Mouse (Mus musculus) lung, adult 18-20 months (tissue): ENCODE data around the gene Slc4a5.
"Not testable (repeated sequence)": the region's sequence is repeated elsewhere in the genome, so short reads cannot be mapped to it uniquely, and the experiment has no call there.

Experiments used
- DNase-seq, 2 experiments: peaks; one replicate each; pipeline ENCODE4 v3.0.0; 2022; ENCODE audit warnings: mixed read lengths in 2 of 2

The Slc4a5 gene

DNA sequence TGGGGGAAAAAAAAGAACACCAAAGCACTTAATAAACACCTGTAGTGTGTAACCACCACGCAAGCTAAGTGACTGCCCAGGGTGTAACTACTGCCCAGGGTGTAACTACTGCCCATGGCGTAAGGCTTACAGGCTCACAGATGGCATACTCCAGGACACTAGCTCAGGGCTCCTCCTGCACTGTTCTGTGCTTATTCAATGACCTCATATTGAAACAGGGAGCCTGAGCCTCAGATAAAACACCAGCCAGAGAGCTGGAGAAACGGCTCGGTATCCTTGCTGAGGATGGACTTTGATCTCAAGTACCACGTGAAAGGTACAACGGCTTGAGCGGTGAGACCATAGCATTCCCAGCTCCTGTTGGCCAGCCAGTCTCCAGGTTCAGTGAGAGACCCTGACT, 92.4 kb downstream of the Slc4a5 start:
- DNase-seq: no peak

DNA sequence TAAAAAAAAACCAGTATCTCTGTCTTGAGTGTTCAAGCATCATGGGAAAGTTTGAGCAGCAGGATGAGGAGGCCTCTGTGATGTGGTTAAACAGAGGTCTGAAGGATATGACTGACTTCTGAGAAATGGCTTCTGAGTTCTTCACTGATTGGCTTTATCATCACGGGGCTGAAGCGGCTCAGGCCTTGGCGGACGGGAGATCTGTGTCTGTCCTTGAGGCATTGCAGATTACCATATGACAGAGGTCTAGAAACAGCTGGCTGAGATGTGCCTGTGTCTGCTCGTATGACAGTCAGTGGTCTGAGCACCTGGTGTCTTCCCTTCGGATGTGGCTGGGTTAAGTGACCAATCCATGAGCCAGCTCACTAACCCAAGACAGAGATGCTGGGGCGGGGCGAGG, 92.9 kb downstream of the Slc4a5 start:
- DNase-seq: no peak

DNA sequence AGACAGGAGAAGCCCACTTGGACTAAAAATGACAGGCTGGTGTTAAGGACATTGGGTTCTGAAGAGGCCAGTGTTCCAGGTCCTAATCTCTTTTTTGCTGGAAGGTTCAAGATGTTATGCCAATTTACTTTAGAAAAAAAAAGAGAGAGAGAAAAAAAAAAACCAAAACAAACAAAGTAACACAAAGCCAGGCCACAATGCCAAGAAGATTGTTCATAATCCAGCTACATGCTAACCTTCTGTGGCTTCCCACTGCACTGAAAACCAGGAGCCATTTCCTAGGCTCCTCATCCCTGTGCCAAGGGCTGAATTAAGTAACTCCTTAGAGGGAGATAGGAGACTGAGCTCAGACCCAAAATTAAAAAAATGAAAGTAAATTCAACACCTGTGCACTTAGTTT, 95.7 kb downstream of the Slc4a5 start:
- no peak for DNase-seq

DNA sequence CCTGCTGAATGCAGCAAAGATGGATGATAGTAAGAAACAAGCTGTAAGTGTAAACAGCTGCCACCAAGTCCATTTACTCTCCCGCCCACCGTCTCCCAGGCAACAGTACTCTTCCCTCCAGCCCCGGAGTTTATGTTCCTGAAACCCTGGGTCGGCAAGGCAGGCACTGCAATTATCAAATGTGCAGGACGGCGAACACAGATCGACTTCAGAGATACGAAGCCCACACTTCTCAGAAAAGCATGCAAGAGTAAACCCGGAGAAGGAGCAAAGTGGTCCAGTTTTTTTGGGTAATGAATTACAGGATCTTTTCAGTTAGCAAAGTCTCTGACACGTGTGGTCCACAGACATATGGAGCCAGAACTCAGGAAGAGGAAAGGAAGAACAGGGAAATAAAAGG, 96.4 kb downstream of the Slc4a5 start:
- DNase-seq: no peak

DNA sequence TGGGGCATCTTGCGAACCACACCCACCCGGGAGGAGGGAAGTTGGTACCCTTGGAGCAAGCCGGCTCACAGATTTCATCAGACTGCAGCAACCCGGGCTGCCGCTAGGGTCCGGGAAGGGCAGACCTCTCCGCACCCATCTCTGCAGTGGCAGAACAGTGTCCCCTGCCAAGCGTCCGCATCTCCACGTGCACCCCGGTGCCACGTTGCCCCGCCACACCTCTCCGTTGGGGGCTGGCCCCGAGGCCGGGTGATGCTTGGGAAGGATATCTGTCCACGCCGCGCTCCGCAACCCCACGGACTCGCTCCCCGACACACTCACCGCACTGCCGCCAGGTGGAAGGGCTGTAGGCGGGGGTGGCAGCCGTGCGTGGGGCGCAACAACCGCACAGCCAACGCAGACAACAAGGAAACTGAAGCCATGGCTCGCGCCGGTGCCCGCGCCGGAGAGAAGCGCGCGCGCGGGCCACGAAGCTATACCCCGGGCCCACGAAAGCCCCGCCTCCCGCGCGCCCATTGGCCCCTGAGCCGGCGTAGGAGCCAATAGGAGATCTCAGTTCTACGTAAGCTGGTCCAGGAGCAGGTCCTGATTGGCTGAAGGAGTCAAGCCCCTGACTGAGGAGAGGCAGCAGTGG, 97.6 kb downstream of the Slc4a5 start:
- DNase-seq: peak; percentile 91 to 92

DNA sequence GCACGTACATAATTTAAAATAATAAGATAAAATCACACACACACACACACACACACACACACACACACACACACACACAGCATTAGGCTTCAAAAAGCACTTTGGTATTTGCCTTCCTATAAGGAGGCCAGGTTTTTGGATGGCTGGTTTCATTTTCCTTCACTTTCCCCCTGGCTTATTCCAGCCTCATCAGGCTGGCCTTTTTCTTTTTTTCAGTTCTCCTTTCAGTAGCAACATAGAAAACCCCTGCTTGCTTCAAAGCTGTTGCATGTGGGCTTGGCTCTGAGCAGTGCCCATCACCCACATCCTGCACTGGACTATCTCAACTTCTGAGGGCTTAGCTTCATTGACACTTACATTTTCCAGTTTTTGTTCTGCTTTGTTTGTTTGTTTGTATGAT, 102.3 kb downstream of the Slc4a5 start:
- no peak for DNase-seq

DNA sequence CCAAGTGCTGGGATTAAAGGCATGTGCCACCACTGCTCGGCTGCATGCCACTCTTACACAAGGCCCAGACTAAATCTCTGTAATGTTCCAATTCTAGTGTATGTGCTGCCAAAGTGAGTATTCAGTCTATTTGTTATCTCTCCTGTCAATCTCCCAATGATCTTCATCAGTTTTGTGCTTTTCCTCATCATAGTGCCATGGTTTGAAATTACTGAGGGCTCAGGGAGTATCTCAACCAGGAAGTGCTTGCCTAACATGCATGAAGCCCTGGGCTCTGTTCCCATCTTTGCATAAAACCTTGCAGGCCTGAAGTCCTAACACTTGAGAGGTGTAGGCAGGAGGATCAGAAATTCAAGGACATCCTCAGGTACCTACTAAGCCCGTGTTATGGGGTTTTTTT, 103.2 kb downstream of the Slc4a5 start:
- no peak for DNase-seq

DNA sequence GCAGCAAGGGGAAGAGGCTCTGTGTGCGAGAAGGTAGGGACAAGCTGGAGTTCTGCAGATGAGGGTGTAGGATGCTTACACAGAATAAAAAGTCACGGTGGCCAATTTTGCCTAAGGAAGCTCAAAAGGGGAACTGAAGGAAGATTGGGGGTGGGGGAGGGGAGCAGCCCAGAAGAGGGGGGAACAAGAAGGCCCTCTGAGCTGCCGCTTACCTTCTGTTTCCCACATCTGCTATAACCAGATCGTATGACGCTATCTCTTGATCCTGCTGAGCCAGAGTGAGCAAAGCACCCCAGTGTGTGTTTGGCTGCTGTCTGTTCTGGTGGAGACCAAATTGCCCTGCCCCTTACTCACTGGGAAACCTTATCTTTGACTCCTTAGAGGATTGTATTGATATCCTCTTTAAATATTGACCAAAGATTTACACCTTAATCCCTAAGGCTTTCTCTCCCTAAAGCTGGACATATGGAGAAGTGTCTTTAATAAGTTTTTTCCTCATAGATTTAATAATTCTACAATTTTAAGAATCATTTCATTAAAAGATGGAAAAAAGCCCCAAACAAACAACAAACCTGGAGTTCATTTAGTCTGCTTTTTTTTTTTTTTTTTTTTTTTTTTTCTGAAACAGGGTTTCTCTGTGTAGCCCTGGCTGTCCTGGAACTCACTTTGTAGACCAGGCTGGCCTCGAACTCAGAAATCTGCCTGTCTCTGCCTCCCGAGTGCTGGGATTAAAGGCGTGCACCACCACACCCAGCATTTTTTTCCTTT, 104.2 kb downstream of the Slc4a5 start:
- no peak for DNase-seq

DNA sequence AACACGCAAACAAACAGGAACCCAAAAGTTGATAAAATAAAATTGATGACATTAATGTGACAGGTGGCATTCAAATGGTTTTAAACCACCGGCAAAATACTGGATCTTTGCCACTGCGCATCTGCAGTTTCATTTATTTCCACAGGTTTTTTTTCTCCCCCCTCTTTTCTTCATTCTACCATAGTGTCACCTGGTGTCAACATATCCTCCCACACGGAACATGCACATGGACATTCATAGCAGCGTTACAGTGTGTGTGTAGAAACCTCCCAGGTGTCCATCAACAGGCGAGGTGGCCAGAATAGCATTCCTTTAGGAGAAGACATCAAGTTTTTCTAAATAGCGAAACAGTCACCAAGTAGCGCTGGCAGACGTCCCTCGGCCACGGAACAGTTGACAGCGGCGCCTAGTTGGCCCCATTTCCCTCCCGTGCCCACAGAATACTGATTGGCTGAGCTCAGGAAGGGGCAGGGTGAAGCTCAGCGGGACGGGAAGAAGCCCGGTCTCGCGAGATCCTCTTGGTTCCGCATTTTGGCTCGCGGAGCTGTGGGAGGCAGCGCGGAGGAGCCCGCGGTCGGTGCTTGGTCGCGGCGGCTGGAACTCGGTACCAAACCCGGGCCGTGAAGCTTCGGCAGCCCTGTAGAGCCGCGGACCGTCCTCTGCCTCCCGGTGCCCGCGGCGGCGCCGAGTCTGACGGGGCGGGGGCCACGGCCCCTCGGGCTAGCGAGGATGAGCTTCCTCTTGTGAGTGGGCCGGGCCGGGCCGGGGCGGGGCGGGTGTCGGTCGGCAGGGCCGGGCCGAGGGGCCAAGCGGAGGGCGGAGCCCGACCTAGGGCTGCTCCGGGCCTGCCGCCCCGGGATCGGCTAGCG, 106.1 kb downstream of the Slc4a5 start, which contains the start of the genes Mthfd2 and Mob1a:
TSS of gene Mthfd2 (minus strand) at position 384 of the 869 bp plus-strand sequence.
TSS of gene Mob1a (plus strand) at position 492 of the 869 bp plus-strand sequence.
- peak; percentile 96 for DNase-seq

DNA sequence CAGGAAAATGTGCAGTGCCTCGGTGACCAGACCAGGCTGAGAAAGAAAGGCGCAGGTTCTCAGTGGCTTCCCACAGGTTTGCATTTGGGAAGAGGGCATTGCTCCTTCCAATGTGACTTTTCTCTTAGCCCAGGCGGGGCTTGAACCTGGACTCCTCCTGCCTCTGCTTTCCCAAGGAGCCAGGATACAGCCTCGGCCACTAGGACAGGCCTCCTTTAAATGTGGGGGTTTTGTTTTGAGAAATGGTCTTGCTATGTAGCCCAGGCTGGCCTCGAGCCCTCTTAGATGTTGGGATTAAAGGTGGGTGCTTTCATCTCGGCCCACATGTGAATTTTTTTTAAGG, 106.7 kb downstream of the Slc4a5 start:
- DNase-seq: no peak

DNA sequence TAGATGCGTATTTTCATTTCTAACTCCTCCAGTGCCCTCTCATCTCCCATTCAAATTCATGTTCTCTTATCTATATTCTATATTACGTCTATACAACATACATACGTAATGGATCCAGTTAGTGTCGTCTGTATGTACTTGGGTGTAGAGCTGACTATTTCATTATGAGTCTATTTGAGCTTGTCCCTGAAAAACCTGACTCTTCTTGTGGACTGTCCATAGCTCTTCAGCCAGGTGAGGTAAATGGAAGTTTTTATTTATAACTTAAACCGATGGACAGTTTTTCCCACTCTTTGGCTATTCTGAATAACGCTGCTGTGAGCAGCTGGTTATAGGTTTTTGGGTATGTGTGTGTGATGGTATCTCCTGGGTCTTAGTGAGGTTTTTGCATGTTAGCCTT, 107.1 kb downstream of the Slc4a5 start:
- no peak for DNase-seq

DNA sequence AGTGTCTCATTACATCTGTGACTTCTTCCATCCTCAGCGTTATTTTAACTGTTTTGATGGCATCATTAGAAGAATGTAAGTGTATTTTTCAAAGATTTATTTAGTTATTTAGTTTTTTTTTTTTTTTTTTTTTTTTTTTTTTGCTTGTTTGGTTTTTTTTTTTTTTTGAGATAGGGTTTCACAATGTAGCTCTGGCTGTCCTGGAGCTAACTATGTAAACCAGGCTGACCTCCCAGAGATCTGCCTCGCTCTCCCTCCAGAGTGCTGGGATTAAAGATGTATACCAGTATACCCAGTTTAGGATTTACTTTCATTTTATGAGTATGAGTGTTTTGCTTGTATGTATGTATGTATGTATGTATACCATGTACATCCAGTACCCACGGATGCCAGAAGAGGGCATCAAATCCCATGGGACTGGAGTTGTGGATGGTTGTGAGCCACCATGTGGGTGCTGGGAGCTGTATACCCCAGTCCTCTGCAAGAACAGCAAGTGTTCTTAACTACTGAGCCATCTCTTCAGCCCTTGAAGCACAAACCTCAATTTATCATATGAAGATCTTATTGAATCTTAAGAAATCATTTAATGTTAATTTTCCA, 108.1 kb downstream of the Slc4a5 start:
- DNase-seq: no peak

DNA sequence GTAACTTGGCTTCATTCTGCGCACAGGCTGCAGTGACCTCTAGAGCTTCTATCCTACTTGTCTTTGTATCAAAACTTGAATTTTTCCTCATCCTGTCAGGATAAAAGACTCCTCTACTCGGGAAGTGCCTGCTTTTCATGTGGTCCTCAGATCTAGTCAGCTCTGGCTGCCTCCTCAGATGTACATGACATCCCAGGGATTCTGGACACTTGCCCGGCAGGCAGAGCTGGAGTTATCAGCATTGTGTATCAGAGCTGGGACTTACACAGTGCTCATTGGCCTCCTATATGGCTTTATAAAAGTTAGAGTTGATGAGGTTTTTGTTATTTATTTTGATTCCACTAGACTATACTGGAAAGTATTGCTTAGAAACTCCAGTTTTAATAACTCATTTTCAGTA, 121.8 kb downstream of the Slc4a5 start:
- no peak for DNase-seq

DNA sequence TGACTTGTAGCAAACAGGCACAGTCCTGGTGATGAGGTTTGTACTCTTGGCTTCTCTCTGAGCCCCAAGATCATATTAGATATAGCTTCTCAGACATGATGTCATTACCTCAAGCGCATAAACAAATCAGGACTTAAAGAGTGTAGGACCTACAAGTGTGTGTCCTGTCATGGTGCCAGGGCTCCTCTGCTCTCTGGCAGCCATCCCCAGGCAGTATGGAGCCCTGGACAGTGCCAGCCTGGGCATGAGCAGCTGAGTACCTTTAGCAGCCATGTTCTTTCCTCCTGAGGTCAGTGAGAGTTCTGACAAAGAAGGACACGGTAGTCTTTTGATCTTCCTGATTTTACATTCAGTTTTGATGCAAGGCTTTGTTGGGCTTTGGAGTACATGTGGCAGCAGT, 123.3 kb downstream of the Slc4a5 start:
- no peak for DNase-seq

DNA sequence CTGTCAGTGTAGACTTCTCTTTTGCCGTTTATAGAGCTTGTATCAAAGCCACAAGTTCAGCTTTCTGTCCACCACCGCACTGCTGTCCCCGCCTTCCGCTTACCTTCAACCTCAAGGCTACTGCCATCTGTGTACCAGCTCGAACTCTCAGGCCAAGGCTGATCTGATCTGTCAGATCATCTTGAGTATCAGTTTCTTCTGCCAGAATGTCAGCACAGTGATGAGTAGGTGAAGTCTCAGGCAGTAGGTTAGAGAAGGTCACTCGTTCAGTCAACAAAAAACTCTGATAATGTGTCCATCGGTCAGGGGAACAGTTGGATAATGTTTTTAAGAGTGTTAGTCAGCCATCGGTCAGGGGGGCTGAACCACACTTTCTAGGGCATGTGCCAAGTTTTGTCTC, 125.7 kb downstream of the Slc4a5 start:
- DNase-seq: not testable (repeated sequence)

DNA sequence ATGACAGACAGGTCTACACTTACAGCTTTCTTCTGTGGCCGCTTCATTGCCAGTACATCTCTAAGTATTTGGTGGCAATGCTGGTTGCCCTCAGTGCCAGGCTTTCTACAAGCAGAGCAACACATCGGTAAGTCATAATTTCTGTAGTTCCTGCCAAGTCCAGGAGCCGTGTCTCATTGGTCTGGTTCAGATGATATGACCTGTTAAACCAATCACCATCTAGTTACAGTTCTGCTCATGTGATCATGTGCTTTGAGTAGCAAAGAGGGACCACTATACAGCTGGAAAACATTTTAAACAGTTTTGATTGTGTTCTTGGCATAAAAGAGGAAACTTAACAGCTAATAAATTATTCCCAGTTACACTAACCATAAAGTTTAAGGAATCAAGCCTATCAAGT, 128.3 kb downstream of the Slc4a5 start:
- no peak for DNase-seq

DNA sequence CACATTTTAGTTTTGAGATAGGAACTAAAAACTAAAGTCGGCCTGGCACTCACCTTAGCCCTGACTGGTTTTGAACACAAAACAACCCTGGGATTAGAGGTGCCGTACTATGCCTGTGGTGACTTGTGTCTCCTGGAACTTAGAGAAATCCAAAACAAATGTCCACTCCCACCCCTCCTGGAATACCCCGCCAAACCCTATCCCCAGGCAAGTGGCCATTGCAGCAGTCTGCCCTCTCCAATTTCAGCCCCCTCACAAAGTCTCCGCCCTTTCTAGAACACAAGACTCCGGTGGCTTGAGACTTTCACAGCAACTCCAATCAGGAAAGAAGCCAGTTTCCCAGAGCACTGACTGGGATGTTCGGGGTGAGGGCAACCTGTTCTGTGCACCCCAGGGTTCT, 129.2 kb downstream of the Slc4a5 start, which contains the start of gene Bola3:
TSS of gene Bola3 (plus strand) at position 275 of the 400 bp plus-strand sequence.
- no peak for DNase-seq

DNA sequence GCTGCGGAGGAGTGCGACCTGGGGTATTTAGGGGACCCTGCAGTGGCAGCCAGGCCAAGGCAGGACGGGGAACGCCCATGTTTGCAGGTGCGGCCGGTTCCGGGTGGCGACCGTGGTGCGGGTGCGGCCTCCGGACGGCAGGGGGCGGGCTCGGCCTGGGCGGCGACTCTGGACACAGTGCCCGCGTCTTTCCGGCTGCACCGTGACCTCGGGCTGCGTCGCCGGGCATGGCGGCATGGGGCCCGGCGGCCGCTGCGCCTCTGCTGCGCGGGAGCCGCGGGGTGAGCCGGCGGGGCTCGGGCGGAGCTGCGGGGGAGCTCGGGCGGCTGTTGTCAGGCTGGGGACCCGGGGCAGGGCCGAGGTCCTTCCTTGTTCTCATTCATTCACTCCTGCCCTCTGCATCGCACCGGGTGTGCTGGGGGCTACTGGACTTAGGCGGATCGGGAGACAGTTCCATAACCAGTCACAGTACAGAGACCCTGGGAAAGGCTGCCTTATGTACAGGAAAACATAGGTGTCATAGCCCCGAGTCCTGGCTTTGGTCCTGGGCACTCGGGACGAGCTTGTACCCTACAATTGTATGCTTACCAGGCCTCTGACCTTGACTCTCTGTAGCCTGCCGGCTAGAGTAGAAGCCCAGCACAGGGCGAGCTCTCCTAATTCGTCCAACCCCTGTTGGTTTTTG, 129.8 kb downstream of the Slc4a5 start:
- peak; percentile 88 to 91 for DNase-seq

DNA sequence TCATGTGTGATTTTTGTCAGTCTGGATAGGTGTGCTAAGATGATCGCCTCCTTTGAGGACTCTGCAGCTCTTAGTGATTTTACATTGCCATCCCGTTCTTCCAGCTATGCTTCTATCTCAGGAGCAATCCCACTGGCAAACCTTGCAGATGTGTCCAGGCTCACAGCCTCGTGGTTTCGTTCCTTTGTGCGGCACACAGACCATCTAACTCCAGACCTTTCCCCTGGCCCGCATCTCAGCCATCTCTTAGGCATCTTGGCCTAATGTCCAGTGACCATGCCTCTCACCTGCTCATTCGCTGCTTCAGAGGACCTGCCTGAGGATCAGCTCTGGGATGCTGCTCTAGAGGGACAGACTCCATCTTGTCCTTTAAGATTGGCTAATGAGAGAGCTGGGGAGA, 130.5 kb downstream of the Slc4a5 start:
- no peak for DNase-seq

DNA sequence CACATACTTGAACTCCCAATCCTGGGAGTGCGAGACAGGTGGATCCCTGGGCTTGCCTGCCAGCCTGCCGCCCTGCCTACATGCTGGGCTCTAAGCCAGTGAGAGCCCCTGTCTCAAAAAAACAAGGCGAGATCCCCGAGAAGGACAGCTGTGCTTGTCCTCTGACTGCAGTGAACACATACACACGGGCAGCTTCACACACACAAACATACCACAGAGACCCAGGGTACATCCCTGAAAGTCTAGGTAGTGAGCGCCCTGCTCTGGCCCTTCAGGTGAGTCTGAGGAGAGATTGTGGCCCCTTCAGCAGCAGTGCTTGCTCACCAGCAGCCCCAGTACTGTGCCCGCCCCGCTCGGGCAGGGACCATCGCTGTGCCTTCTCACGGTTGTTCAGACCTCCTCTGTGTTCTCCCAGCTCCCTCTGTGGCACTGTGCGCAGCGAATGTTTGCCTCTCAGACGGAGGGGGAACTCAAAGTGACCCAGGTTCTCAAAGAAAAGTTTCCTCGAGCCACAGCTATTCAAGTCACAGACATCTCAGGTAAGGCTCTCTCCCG, 131.3 kb downstream of the Slc4a5 start:
- no peak for DNase-seq

DNA sequence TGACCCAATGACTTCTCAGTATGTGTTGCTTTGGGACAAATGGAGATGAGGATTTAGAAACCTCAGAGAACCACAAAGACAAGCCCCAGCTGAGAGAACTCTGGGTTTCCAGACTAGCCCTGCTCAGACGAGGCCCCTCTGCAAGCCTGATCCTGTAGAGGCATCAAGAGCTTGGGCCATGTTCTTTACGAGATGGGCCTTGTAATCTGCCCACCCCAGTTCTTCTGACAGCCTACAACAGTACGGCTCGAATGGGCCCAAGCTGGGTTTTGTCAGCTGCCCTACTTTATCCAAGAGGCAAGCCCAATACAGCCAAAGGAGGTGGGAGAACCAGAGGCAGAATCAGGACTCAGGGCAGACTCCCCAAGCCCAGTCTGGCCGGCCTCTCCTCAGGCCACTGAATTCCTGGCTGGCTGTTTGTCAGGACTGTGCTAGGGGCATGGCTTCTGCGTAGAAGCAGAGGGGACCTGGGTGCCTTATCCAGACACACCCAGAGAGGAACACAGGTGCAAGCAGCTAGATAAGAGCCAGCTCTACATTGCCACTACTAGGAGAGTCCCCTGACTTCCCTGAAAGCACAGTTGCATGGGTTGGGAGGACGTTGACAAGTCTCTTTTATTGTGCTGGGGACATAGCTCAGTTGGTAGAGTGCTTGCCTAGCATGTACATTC, 132.0 kb downstream of the Slc4a5 start:
- no peak for DNase-seq
